Mouse (Mus musculus) G1E (cell line): Measurements from ENCODE around the gene Dmkn. TPM values are rescaled to one million over a fixed set of nuclear protein-coding genes. Genes with fewer than 3 reads are reported as not detected.

Experiments used
- ATAC-seq: 2 replicates; pipeline ENCODE4 v1.8.0; 2016; ENCODE audit warnings: mild to moderate bottlenecking; ENCODE audit not compliant: insufficient number of reproducible peaks, poor library complexity, low FRiP score, severe bottlenecking; ENCODE audit errors: extremely low read depth
- DNase-seq: peaks from one replicate; pipeline ENCODE4 v3.0.0; 2012; ENCODE audit warnings: low spot score
- H3K27me3 ChIP-seq: 2 replicates; pipeline ENCODE4 v1.6.1; 2012; ENCODE audit warnings: mild to moderate bottlenecking, low read length, inconsistent platforms; ENCODE audit not compliant: insufficient read depth
- H3K36me3 ChIP-seq: replicated peaks from 2 replicates; pipeline ENCODE3; 2012; ENCODE audit warnings: mild to moderate bottlenecking, inconsistent platforms
- H3K4me1 ChIP-seq: 2 replicates; pipeline ENCODE4 v1.6.1; 2012; ENCODE audit warnings: low read depth, low read length, inconsistent platforms, mixed read lengths; ENCODE audit not compliant: insufficient read depth
- H3K4me3 ChIP-seq: 2 replicates; pipeline ENCODE4 v1.5.1; 2012; ENCODE audit warnings: low read depth, mild to moderate bottlenecking, inconsistent platforms, low read length, moderate library complexity, mixed read lengths
- H3K9me3 ChIP-seq: replicated peaks from 2 replicates; pipeline ENCODE4 v1.6.1; 2012; ENCODE audit warnings: inconsistent platforms
- CTCF ChIP-seq: IDR thresholded peaks from 2 replicates; pipeline ENCODE4 v1.5.1; 2012; ENCODE audit warnings: low read depth, low read length, inconsistent platforms, mixed read lengths
- GATA1 ChIP-seq: IDR thresholded peaks from 2 replicates; pipeline ENCODE4 v1.6.1; 2012; ENCODE audit warnings: borderline replicate concordance, low read length, inconsistent platforms, mixed read lengths
- GATA2 ChIP-seq: IDR thresholded peaks from 2 replicates; pipeline ENCODE4 v1.6.1; 2012; ENCODE audit warnings: low read depth, low read length, inconsistent platforms, borderline replicate concordance
- POLR2AphosphoS5 ChIP-seq: IDR thresholded peaks from 2 replicates; pipeline ENCODE4 v1.6.1; 2012; ENCODE audit warnings: low read depth, low read length, inconsistent platforms; ENCODE audit not compliant: insufficient replicate concordance
- TAL1 ChIP-seq: conservative IDR thresholded peaks from 2 replicates; pipeline ENCODE4 v1.6.1; 2012; ENCODE audit warnings: low read depth, low read length, inconsistent platforms, mixed read lengths
- polyA plus RNA-seq: library from polyadenylated mRNA; stranded (reverse); fragments of >175 nt; gene quantifications from 2 replicates; pipeline ENCODE4 v1.2.3, GENCODE M21; 2012
- total RNA-seq, 2 experiments: library from RNA; stranded (forward) in 1 of 2; stranded (reverse) in 1 of 2; fragments of 200-1000 nt in 1 of 2; fragments of >200 nt in 1 of 2; fragmentation: Nextera tagmentation in 1 of 2; gene quantifications; 2 replicates each; pipeline ENCODE4 v1.2.3; 2014 to 2017

Dmkn gene
- total and polyA plus RNA-seq, 3 experiments, result 0.44 TPM; not detected in 2

GRCm38 (mm10) chr7:30791921-30792320 is 28.4 kb downstream of the Dmkn start:
- no peaks in the 10 kb centered on the region for H3K9me3 ChIP-seq
- no peaks in the 10 kb centered on the region for H3K27me3 ChIP-seq
- ATAC-seq (no peak), DNase-seq (no peak)
- no peaks in the 10 kb centered on the region for H3K36me3 ChIP-seq
- H3K4me1 ChIP-seq, result no peaks in the 10 kb centered on the region
- no peak overlapping the region for H3K4me3 ChIP-seq
- TF ChIP-seq GATA2, result no peak
- TF ChIP-seq POLR2AphosphoS5, result no peak

DNA sequence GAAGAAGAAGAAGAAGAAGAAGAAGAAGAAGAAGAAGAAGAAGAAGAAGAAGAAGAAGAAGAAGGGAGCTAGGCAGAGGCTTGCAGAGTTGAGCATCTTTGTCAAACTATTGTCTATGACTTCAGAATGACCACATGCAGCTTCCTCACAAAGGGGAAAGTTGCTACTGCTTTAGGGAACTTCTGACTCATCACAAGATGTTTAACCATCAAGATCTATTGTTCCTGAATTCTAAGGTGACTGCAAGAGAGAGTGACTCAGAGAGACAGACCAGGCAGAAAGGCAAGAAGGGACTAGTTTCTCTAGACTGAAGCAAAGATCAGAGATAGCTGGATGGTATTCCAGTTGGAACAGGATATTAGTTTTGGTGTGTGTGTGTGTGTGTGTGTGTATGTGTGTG is 31.4 kb downstream of the Dmkn start:
- Histone ChIP-seq H3K4me3 (no peak overlapping the region), H3K27me3 (no peaks in the 10 kb centered on the region), H3K9me3 (no peaks in the 10 kb centered on the region), H3K36me3 (no peaks in the 10 kb centered on the region), H3K4me1 (no peaks in the 10 kb centered on the region)
- TF ChIP-seq GATA1 (no peak), POLR2AphosphoS5 (no peak), CTCF (no peak), TAL1 (no peak), GATA2 (no peak)
- ATAC-seq (no peak), DNase-seq (no peak)

DNA sequence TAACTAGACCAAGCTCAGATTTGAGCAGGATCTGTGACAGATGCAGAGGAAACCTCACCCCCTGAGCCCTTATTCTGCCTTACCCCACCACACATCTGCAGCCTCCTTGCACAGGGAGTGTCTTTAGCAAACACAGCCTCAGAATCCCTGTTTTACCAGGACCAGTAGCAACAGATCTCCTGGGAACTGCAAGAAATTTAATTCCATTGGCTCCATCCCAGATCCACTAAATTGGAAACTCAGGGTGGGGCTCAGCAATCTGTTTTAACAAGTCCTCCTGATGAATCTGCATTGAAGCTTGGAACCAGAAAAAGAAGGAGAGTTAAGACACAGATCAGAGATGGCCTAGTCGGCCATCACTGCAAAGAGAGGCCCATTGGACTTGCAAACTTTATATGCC is 33.2 kb downstream of the Dmkn start:
- TF ChIP-seq GATA1, result no peak
- no peak for TF ChIP-seq TAL1
- TF ChIP-seq CTCF, result no peak
- TF ChIP-seq POLR2AphosphoS5, result no peak
- no peak for TF ChIP-seq GATA2
- Histone ChIP-seq H3K9me3 (peaks cover 5% of the 10 kb centered on the region; the same call in 1 of the 2 replicates), H3K36me3 (no peaks in the 10 kb centered on the region), H3K27me3 (no peaks in the 10 kb centered on the region), H3K4me3 (no peak overlapping the region), H3K4me1 (no peaks in the 10 kb centered on the region)
- ATAC-seq, result no peak
- DNase-seq, result no peak

DNA sequence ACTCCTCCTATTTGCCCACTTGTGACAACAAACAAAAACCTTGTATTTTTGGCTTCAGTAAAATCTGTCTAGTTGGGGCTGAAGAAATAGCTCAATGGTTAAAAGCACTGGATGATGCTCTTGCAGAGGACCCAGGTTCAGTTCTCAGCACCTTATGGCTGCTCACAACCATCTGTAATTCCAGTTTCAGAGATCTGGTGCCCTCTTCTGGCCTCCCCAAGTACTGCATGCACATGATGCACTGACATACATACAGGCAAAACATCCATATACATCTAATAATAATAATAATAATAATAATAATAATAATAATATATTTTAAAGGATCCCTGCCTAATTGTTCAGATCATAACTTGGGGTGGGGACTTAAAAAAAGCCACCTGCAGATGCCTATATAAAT is 37.1 kb downstream of the Dmkn start:
- DNase-seq, result no peak
- TF ChIP-seq GATA2 (no peak), GATA1 (no peak), CTCF (no peak), POLR2AphosphoS5 (no peak), TAL1 (no peak)
- Histone ChIP-seq H3K9me3 (peaks cover 5% of the 10 kb centered on the region; the same call in 1 of the 2 replicates), H3K27me3 (no peaks in the 10 kb centered on the region), H3K4me1 (no peaks in the 10 kb centered on the region), H3K4me3 (no peak overlapping the region), H3K36me3 (no peaks in the 10 kb centered on the region)
- no peak for ATAC-seq

- no peak for TF ChIP-seq CTCF
- TF ChIP-seq GATA1, result no peak
- TF ChIP-seq TAL1, result no peak
- no peak for TF ChIP-seq POLR2AphosphoS5
- TF ChIP-seq GATA2, result no peak
- no peak for ATAC-seq
These were observed 39.7 kb downstream of the Dmkn start for GRCm38 (mm10) chr7:30803256-30803655.

DNA sequence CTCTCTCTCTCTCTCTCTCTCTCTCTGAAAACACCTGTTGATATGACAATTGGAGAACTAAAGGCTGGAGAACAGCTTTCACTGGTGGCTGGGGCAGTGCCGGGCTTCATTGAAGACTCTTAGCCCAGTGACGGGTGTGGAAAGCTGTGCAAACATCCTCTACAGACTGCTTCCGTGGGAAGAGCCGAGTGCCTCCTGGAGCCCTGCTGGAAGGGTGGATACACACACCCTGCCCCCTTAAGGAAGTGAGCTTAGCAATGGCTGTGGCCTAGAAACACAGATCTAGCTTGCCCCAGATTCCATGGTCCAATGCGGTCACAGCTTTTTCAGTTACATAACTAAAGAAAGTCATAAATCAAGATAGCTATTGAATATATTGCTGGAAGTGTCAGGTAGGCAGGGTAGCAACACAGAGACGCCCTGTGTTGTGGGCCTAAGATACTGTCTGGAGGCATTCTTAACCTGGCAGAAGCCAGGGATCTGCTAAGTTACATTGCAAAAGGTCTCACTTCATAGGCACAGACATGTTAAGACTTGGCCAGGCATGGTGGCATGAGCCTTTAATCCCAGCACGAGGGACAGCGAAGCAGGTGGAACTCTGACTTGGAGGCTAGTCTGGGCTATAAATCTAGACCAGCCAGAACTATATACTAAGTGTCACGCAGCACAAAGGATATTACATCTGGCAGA is 40.6 kb downstream of the Dmkn start:
- H3K4me3 ChIP-seq, result no peak overlapping the region
- no peak for TF ChIP-seq POLR2AphosphoS5
- no peak for TF ChIP-seq CTCF
- H3K4me1 ChIP-seq, result no peaks in the 10 kb centered on the region
- peaks cover 5% of the 10 kb centered on the region; the same call in 1 of the 2 replicates for H3K9me3 ChIP-seq
- H3K27me3 ChIP-seq, result 0 out of 2 replicates have a peak, but pooled peaks cover 6% of the 10 kb centered on the region
- no peak for DNase-seq
- ATAC-seq, result no peak
- no peaks in the 10 kb centered on the region for H3K36me3 ChIP-seq

More at GRCm38 (mm10) chr7:30803256-30803655, 39.7 kb downstream of the Dmkn start:
- no peak for DNase-seq
- H3K4me3 ChIP-seq, result no peak overlapping the region
- H3K9me3 ChIP-seq, result peaks cover 5% of the 10 kb centered on the region; the same call in 1 of the 2 replicates
- 0 out of 2 replicates have a peak, but pooled peaks cover 4% of the 10 kb centered on the region for H3K27me3 ChIP-seq
- H3K4me1 ChIP-seq, result no peaks in the 10 kb centered on the region
- H3K36me3 ChIP-seq, result no peaks in the 10 kb centered on the region
